Mouse (Mus musculus) embryo, embryonic 10.5 days (tissue): Measurements from ENCODE around the gene Nmd3.

Experiments used
- DNase-seq: peaks from one replicate; pipeline ENCODE4 v3.0.0-alpha.2; 2015; ENCODE audit warnings: low spot score

Nmd3 gene

DNA sequence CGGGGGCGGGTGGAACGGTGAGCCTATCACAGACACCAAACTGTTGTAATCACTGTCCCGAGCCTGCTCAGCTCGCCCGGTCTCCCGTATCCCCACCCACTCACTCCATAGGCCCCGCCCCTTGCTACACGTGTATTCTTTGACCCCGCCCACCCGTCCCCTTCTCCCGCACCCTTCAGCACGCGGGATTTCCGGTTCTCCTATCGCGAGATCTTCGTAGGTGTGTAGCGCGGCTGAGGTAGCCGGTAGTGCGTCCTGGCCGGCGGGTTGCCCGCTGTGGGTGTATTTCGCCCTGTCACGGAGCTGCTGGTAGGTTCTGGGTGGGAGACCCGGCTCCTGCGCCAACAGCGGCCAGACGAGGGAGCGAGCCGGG, at the start of gene Nmd3:
Gene Nmd3, plus strand, starts transcription at position 172 of the 373 bp plus-strand sequence.
- peak; percentile 99 for DNase-seq

DNA sequence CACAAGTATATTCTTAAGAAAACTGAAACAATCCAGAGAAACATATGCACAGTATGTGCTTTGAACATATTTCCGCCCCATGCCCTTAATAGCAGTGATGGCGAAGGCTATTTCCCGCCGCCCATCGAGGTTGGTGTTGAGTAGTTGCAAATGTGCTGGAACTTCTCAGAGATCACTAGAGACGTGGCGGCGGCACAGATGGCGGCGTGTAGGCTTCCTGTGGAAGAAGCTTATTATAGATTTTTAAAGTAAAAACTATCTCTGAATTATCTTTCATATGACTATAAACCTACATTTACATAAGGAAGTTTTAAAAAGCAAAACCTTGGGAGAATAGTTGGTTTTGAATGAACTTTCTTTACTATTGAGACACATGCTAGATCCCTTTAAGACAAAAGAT, 48.4 kb upstream of the Nmd3 start:
- DNase-seq = no peak

- no peak for DNase-seq
These were observed 47.6 kb upstream of the Nmd3 start for GRCm38 (mm10) chr3:69674206-69674605.

DNA sequence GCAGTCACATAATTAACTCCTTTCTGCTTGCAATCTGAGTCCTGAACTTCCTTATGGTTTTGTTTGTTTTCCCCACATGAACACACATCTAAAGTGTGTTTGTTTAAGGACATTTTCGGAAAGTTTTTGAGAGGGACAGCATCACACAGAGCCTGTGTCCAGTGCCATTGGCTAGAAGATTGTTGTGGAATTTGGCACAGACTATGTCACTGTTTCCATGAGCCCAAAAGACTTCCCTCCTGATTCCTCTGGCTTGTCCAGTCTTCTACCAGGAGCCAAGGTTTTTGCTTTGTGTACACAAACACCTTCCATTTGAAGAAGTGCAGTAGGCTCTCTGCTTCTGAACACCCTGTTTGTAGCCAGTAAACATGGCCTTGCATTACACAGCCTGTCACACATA, 32.0 kb upstream of the Nmd3 start:
- no peak for DNase-seq

GRCm38 (mm10) chr3:69690939-69691338, 30.8 kb upstream of the Nmd3 start:
- no peak for DNase-seq

DNA sequence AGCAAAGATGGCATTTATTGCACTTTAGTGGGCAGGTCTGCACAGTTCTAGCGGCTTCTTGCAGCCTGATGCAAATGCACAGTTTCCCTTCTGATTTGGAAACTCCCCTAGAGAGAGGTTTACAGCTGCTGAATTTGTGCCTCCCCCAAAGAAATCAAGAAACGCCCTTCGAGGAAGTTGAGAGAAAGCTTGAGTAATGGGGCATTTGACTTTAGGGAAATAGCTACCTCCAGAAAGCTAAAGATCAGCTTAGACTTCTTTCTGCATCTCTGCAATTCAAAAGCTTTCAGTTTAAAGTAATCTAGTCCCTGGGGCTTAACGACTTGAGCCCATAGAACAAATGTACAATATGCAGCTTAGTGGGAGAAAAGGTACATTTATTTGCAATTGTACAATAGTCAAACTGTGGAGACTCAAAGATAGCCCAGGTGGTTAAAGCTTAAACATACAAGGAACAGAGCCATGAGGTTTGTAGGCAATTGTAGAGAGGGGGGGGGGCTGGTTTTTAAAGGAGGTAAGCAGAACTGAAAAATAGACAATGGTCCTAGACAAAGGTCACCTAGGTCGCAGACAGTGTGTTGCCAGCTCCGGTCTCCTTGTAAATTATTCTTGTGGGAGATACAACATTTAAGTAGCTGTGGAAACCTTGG, 21.8 kb upstream of the Nmd3 start:
- no peak for DNase-seq

- DNase-seq = peak; percentile 60
These were observed 19.9 kb upstream of the Nmd3 start for GRCm38 (mm10) chr3:69701905-69702304.

GRCm38 (mm10) chr3:69702421-69702820, 19.4 kb upstream of the Nmd3 start:
- DNase-seq = no peak

GRCm38 (mm10) chr3:69709043-69709929, 12.5 kb upstream of the Nmd3 start:
- DNase-seq = peak; percentile 5

GRCm38 (mm10) chr3:69711907-69712600, 9.7 kb upstream of the Nmd3 start:
- DNase-seq = no peak

GRCm38 (mm10) chr3:69717476-69717875, 4.3 kb upstream of the Nmd3 start:
- no peak for DNase-seq

GRCm38 (mm10) chr3:69722187-69722867, 542 bp downstream of the Nmd3 start:
- DNase-seq = peak; percentile 69

GRCm38 (mm10) chr3:69723161-69723560, 1.4 kb downstream of the Nmd3 start:
- no peak for DNase-seq

DNA sequence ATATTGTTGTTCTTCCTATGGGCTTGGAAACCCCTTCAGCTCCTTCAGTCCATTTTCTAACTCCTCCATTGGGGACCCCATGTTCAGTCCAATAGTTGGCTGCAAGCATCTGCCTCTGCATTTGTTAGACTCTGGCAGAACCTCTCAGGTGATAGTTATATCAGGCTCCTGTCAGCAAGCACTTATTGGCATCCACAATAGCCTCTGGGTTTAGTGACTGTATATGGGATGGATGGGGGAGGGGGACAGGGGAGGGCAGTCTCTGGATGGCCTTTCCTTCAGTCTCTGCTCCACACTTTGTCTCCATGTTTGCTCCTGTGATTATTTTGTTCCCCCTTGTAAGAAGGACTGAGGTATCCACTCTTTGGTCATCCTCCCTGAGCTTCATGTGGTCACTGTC, 9.1 kb downstream of the Nmd3 start:
- no peak for DNase-seq

DNA sequence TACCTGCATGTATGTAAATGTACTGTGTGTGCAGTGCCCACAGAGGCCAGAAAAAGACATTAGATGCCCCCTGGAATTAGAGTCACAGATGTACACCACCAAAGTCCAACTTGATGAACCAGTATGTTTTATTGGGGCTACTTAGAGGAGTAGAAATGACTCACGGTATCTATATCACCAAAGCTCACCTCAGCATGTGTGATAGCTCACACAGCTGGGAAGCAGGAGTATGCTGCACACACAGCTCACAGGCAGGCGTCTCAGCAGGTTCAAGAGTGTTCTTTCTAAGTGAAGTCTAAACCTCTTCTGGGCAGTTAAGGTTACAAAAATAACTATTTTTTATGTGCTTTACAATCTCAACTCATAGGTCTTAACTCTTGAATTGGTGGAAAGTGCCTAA, 12.2 kb downstream of the Nmd3 start:
- DNase-seq = no peak

DNA sequence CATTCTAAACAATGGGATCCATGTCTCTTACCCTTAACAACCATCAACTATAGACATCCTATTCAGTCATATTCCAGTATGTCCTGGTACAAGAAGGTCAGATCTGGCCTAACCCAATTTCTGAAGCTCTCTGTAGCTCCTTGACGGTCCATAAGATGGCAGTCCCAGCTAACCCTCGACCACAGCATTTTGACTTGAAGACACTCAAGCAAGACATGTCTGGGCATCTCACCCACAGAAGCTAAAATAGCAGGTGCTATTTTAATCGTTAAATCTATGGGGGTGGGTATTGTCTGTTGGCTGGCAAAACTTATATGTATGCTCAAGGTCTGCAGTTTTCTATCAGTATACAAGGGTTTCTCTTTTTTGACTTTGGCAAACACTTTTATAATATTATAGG, 33.4 kb downstream of the Nmd3 start:
- DNase-seq = no peak

GRCm38 (mm10) chr3:69755968-69756367, 34.2 kb downstream of the Nmd3 start:
- DNase-seq = no peak

DNA sequence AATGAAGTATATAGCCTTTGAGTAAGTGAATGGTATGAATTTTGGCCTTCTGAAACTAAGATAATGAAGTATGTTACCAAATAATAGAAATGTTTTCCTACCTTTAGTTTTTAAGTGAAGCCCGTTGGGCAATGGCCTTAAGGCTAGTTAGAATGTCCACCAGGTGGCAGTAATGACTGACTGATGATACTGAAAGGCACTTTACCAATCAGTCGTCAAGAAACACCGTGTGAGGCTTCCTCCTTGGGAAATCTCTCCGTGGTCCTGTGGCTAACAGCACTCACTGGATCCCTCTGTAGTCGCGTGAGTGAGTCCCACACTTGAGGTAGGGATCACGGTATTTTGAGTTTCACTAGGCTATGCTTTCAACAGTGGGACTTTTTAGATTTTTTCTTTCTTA, 34.7 kb downstream of the Nmd3 start:
- peak; percentile 89 for DNase-seq

DNA sequence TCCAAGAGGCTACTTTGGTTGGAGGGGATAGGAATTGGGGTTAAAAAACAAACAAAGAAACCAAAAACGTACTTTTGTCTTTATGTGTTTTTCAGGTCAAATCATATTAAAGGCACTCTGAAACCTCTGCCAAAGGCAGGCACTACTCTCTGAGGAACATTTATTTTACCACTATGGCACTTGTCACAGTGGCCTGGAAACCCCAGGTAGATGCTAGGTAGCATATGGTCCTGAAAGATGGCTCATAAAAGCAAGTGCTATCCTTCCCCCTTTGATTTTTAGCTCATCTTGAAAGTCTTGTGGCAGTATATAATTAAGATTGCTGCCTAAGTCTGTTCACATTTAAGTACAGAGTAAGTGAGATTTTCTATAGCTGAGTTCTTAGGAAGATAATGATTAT, 35.7 kb downstream of the Nmd3 start:
- no peak for DNase-seq

DNA sequence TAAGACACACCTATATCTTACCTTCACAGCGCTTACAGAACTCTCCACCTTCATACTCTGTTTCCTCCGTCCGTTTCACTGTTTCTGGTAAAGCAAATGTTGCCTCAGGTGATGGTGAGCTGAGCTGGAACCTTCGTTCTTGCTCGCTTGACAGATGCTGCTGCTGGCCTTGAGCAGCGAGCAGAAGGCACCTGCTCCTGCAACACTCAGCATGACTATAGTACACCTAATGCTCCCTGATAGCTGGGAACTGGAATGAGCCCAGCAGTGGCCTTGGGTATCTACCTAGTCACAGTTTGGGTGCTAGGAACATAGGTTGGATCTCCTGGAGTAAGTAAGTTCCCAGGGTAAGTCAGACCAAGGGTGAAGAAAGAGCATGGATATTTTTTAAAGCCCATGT, 38.3 kb downstream of the Nmd3 start:
- no peak for DNase-seq

GRCm38 (mm10) chr3:69761195-69761594, 39.4 kb downstream of the Nmd3 start:
- DNase-seq = no peak

DNA sequence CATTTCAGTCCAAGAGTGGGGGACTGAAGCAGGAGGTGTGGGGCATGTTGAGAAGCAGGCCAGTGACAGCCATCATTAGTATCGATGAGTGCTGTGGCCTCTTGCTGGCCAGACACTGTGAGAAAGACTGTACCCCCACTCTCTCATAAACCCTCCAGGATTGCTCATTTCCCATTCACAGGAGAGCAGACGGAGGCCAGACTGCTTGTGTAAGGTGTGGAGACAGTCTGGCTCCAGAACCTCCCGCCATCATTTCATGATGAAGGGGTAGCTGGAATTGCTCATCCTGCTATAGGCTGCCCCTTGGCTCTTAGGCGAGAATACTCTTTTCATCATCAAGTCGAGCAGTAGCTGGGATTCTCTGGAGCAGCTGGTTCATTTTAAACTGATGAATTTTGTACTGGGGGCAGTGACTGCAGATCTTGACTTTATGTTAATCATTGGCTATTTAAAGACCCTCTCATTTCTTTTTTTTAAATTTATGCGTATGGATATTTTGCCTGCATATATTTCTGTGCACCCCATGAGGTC, 41.1 kb downstream of the Nmd3 start:
- DNase-seq = no peak
